Mouse (Mus musculus): ENCODE results near the gene Agpat3. TPM values are rescaled to one million over a fixed set of nuclear protein-coding genes. Genes with fewer than 3 reads are reported as not detected.

Gene Agpat3
- polyA plus RNA-seq, 1 experiment from 2014 or later, result 41.6 TPM

DNA sequence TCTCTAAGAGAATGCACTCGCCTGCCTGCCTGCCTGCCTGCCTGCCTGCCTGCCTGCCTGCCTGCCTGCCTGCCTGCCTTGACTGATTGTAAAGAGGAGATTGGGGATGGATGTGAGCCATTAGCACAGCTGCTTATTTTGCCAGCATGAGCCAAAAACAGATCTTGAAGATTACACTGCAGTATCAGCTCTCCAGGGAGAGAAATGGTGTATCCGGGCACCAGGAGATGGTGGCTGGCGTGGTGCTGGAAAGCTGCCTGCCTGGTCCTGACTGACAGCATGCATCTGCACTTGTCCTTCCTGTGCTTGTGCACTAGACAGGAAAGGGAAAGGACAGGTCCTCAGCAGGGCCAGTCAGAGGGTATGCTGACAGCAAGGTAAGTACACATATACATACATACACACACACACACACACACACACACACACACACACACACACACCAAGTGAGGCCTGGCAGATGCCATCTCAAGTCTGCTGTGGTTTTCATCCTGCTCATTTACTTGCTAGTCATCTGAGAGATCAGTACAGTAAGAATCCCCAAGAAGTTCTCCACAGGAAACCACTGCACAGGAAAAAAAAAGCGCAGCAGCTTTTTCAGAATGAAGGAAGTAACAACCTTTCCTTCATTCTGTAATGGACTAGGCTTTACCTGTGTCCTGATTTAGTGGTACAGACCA lies 119.8 kb downstream of the Agpat3 start:
- 86% methylated on average over 4 of the region's 4 CpGs for WGBS
- no peak overlapping the region for H3K4me3 ChIP-seq
- H3K4me1 ChIP-seq, result no peaks in the 10 kb centered on the region

DNA sequence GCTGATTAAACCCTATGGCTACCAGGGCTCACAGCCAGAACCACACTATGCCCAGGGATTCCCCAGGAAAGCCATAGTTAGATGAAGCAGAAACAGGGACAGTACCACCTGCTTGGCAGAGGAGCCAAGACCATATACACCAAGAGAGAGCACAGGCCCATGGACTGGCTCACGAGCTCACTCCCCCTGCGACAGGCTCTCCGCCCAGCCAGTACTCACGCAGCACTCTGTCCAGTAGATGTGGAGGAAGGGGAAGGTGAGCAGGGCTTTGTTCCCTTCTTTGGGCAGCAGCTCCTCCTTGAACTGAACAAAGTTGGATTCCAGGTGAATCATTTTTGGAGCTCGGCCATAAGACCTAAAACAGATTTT lies 123.7 kb downstream of the Agpat3 start:
- H3K27me3 ChIP-seq (ENCODE audit: low read depth, poor library complexity, severe bottlenecking), result no peaks in the 10 kb centered on the region
- no peak overlapping the region for H3K27ac ChIP-seq (replicated peaks)
- H3K4me1 ChIP-seq, result no peaks in the 10 kb centered on the region
- H3K9me3 ChIP-seq (replicated peaks), result no peaks in the 10 kb centered on the region
- 90% methylated on average over 5 of the region's 5 CpGs for WGBS
- H3K36me3 ChIP-seq, result peaks cover 51% of the 10 kb centered on the region
- no peak for DNase-seq (ENCODE audit: low spot score)
- no peak overlapping the region for H3K4me3 ChIP-seq

More for the DNA sequence above, 119.8 kb downstream of the Agpat3 start:
- H3K27me3 ChIP-seq (ENCODE audit: low read depth, poor library complexity, severe bottlenecking), result no peaks in the 10 kb centered on the region
- DNase-seq (ENCODE audit: low spot score), result no peak
- H3K36me3 ChIP-seq, result peaks cover 32% of the 10 kb centered on the region
- H3K27ac ChIP-seq (replicated peaks), result no peak overlapping the region
- H3K9me3 ChIP-seq (replicated peaks), result no peaks in the 10 kb centered on the region

DNA sequence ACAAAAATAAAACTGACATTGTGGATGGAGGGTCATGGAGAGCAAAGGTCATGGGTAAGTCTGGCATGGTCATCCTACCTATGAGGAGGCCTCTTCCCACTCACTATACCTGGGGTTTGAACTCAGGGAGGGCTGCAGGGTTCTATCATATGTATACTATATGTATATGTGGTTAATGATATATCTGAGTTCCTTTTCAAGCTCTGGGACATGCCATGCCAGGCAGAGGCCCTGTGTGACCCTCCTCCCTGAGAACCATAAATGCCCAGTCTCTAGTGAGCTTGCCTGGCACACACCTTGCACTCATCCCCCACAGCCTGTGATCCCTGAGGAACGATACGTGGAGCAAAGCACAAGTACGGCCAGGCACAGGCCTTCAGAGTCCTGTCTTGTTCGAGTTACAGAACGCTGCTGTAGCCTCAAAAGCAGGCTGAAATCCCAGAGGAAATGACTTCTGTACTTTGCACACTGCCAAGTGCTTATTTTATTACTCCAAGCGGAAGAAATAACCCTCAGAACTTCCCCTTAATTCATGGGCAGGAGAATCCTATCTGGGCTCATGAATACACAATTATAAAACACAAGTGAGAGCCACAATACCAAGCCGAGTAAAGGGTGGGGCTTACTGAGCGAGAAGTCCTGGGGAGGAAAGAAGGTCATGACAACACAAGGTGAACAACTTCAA lies 124.3 kb downstream of the Agpat3 start:
- Histone ChIP-seq H3K36me3 (peaks cover 51% of the 10 kb centered on the region), H3K4me1 (no peaks in the 10 kb centered on the region), H3K4me3 (no peak overlapping the region), H3K9me3 (replicated peaks) (no peaks in the 10 kb centered on the region), H3K27ac (replicated peaks) (no peak overlapping the region), H3K27me3 (ENCODE audit: low read depth, poor library complexity, severe bottlenecking) (no peaks in the 10 kb centered on the region)
- 94% methylated on average over 8 of the region's 8 CpGs for WGBS
- DNase-seq (ENCODE audit: low spot score), result no peak

GRCm38 (mm10) chr10:78224136-78224535 lies 128.2 kb downstream of the Agpat3 start:
- H3K4me1 ChIP-seq, result no peaks in the 10 kb centered on the region
- H3K4me3 ChIP-seq, result no peak overlapping the region
- H3K27ac ChIP-seq (replicated peaks), result no peak overlapping the region
- 91% methylated on average over 6 of the region's 6 CpGs for WGBS
- H3K9me3 ChIP-seq (replicated peaks), result no peaks in the 10 kb centered on the region
- no peaks in the 10 kb centered on the region for H3K27me3 ChIP-seq (ENCODE audit: low read depth, poor library complexity, severe bottlenecking)
- H3K36me3 ChIP-seq, result peaks cover 67% of the 10 kb centered on the region
- no peak for DNase-seq (ENCODE audit: low spot score)

- Histone ChIP-seq H3K27me3 (ENCODE audit: low read depth, poor library complexity, severe bottlenecking) (no peaks in the 10 kb centered on the region), H3K4me1 (no peaks in the 10 kb centered on the region), H3K36me3 (peaks cover 67% of the 10 kb centered on the region), H3K27ac (replicated peaks) (no peak overlapping the region), H3K4me3 (no peak overlapping the region), H3K9me3 (replicated peaks) (no peaks in the 10 kb centered on the region)
- DNase-seq (ENCODE audit: low spot score), result no peak
- 90% methylated on average over 4 of the region's 4 CpGs for WGBS
Measured at GRCm38 (mm10) chr10:78222908-78223307, 129.4 kb downstream of the Agpat3 start.

- DNase-seq (ENCODE audit: low spot score), result no peak
- Histone ChIP-seq H3K27me3 (ENCODE audit: low read depth, poor library complexity, severe bottlenecking) (no peaks in the 10 kb centered on the region), H3K4me1 (no peaks in the 10 kb centered on the region), H3K4me3 (no peak overlapping the region), H3K27ac (replicated peaks) (no peak overlapping the region), H3K36me3 (peaks cover 68% of the 10 kb centered on the region), H3K9me3 (replicated peaks) (no peaks in the 10 kb centered on the region)
- WGBS, result 90% methylated on average over 7 of the region's 7 CpGs
Measured at GRCm38 (mm10) chr10:78221315-78221714, 131.0 kb downstream of the Agpat3 start.

- no peak for DNase-seq (ENCODE audit: low spot score)
- 93% methylated on average over 1 of the region's 1 CpGs for WGBS
- Histone ChIP-seq H3K27ac (replicated peaks) (no peak overlapping the region), H3K27me3 (ENCODE audit: low read depth, poor library complexity, severe bottlenecking) (no peaks in the 10 kb centered on the region), H3K4me1 (no peaks in the 10 kb centered on the region), H3K9me3 (replicated peaks) (no peaks in the 10 kb centered on the region), H3K4me3 (no peak overlapping the region), H3K36me3 (peaks cover 80% of the 10 kb centered on the region)
Measured at GRCm38 (mm10) chr10:78219528-78219927, 132.8 kb downstream of the Agpat3 start.

Small RNAs within 50 kb of the gene (microRNA-seq; reads per million reads assigned to microRNA genes)
- gene Mir7659, result not detected

Other genes with a start within 250 kb of the Agpat3 start
- 17.7 and 18.2 TPM in 2 replicates for gene D10Jhu81e, start 182.7 kb downstream of the Agpat3 start, polyA plus RNA-seq (2016; fragmentation: Nextera tagmentation; extraction: Ambion mirVana)
- gene Pwp2, start 167.3 kb downstream of the Agpat3 start, polyA plus RNA-seq (2016; fragmentation: Nextera tagmentation; extraction: Ambion mirVana), result 29.8 and 31.1 TPM in 2 replicates
- gene Trappc10, start 107.8 kb downstream of the Agpat3 start, polyA plus RNA-seq (2016; fragmentation: Nextera tagmentation; extraction: Ambion mirVana), result 9.3 and 12.4 TPM in 2 replicates
- gene Rrp1, start 60.6 kb upstream of the Agpat3 start, polyA plus RNA-seq (2016; fragmentation: Nextera tagmentation; extraction: Ambion mirVana), result 319 and 355 TPM in 2 replicates
- gene Cstb, start 73.2 kb upstream of the Agpat3 start, polyA plus RNA-seq (2016; fragmentation: Nextera tagmentation; extraction: Ambion mirVana), result 112 and 114 TPM in 2 replicates
- 10.5 and 11.1 TPM in 2 replicates for gene Pdxk, start 112.5 kb upstream of the Agpat3 start, polyA plus RNA-seq (2016; fragmentation: Nextera tagmentation; extraction: Ambion mirVana)
- not detected in 2 replicates for gene Olfr1358, start 164.9 kb upstream of the Agpat3 start, polyA plus RNA-seq (2016; fragmentation: Nextera tagmentation; extraction: Ambion mirVana)
- 38.3 and 48.9 TPM in 2 replicates for gene Ilvbl, start 221.9 kb upstream of the Agpat3 start, polyA plus RNA-seq (2016; fragmentation: Nextera tagmentation; extraction: Ambion mirVana)
- 13.4 and 14.5 TPM in 2 replicates for gene Syde1, start 239.5 kb upstream of the Agpat3 start, polyA plus RNA-seq (2016; fragmentation: Nextera tagmentation; extraction: Ambion mirVana)